Mouse (Mus musculus) liver, postnatal 0 days (tissue): ENCODE results near the gene Phxr2. TPM values are rescaled to one million over a fixed set of nuclear protein-coding genes. Genes with fewer than 3 reads are reported as not detected.

Source experiments
- ATAC-seq: fragments of 200-750 bp; cut with Nextera tagmentation; 2 replicates; pipeline ENCODE4 v1.8.0; 2017; ENCODE audit warnings: mild to moderate bottlenecking, moderate library complexity
- DNase-seq: peaks from one replicate; pipeline ENCODE4 v3.0.0-alpha.2; 2016
- H3K27ac ChIP-seq: fragments of 300-500 bp; sonication (generic); 2 replicates; pipeline ENCODE4 v1.5.1; 2014; ENCODE audit warnings: antibody characterized with exemption, moderate library complexity, mild to moderate bottlenecking, low read depth
- H3K27me3 ChIP-seq: fragments of 300-500 bp; sonication (generic); 2 replicates; pipeline ENCODE4 v1.6.1; 2014; ENCODE audit warnings: low read length, control low read depth, mixed read lengths; ENCODE audit not compliant: insufficient read depth
- H3K36me3 ChIP-seq: fragments of 300-500 bp; sonication (generic); replicated peaks from 2 replicates; pipeline ENCODE4 v1.6.1; 2014; ENCODE audit warnings: mild to moderate bottlenecking, control low read depth, low read length, moderate library complexity, mixed read lengths; ENCODE audit not compliant: insufficient read depth
- H3K4me1 ChIP-seq: fragments of 300-500 bp; sonication (generic); 2 replicates; pipeline ENCODE4 v1.6.1; 2014; ENCODE audit warnings: antibody characterized with exemption, mild to moderate bottlenecking, control low read depth; ENCODE audit not compliant: insufficient read depth
- H3K4me2 ChIP-seq: fragments of 300-500 bp; sonication (generic); 2 replicates; pipeline ENCODE4 v1.6.1; 2014; ENCODE audit warnings: low read depth, mild to moderate bottlenecking, low read length, moderate library complexity, mixed read lengths
- H3K4me3 ChIP-seq: fragments of 300-500 bp; sonication (generic); 2 replicates; pipeline ENCODE4 v1.5.1; 2014; ENCODE audit warnings: low read depth, low read length
- H3K9ac ChIP-seq: fragments of 300-500 bp; sonication (generic); replicated peaks from 2 replicates; pipeline ENCODE4 v1.6.1; 2014; ENCODE audit warnings: mild to moderate bottlenecking, moderate library complexity
- H3K9me3 ChIP-seq: fragments of 300-500 bp; sonication (generic); 2 replicates; pipeline ENCODE4 v1.6.1; 2016; ENCODE audit warnings: mild to moderate bottlenecking, control low read depth, low read length, mixed read lengths
- CTCF ChIP-seq: sonication (generic); IDR thresholded peaks from 2 replicates; pipeline ENCODE4 v1.5.1; 2016; ENCODE audit warnings: antibody characterized with exemption, low read depth
- EP300 ChIP-seq: IDR thresholded peaks from 2 replicates; pipeline ENCODE4 v1.6.1; 2016; ENCODE audit warnings: antibody characterized with exemption, low read depth, mild to moderate bottlenecking
- WGBS: fragments of 180-500 bp; shearing (Covaris S2); extraction: QIAGEN DNeasy Blood & Tissue Kit; methylation state at CpG from one replicate; pipeline ENCODE4 v1.1.7; 2014; ENCODE audit not compliant: insufficient replicate concordance; 5-methylcytosine and 5-hydroxymethylcytosine counted together
- polyA plus RNA-seq: library from polyadenylated mRNA; unstranded; fragments of >200 nt; fragmentation: Nextera tagmentation; extraction: Ambion mirVana; gene quantifications from 2 replicates; pipeline ENCODE4 v1.2.1, GENCODE M21; 2015

Phxr2 gene
- polyA plus RNA-seq, 1 experiment from 2014 or later = not detected

DNA sequence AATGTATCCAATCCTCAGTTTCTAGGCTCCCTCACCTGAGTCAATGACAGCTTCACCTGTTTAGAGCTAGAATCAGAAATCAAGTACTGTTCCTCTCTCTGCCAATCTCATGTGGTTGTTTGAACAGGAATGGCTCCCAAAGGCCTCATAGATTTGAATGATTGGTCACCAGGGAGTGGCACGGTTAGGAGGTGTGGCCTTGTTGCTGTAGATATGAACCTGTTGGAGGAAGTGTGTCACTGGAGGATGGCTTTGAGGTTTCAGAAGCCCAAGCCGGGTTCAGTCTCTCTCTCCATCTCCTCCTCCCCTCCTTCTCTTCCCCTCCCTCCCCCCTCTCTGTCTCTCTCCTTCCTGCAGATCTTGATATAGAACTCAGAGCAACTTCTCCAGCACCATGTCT is 47.5 kb downstream of the Phxr2 start:
- Histone ChIP-seq H3K27me3 (no peaks in the 10 kb centered on the region), H3K9ac (no peak overlapping the region), H3K4me3 (no peak overlapping the region), H3K9me3 (no peaks in the 10 kb centered on the region), H3K27ac (no peak overlapping the region), H3K36me3 (no peaks in the 10 kb centered on the region), H3K4me1 (no peaks in the 10 kb centered on the region), H3K4me2 (no peak overlapping the region)
- TF ChIP-seq EP300 (no peak), CTCF (no peak)
- ATAC-seq (no peak), DNase-seq (no peak)
- WGBS = 53% methylated on average over 2 of the region's 2 CpGs

DNA sequence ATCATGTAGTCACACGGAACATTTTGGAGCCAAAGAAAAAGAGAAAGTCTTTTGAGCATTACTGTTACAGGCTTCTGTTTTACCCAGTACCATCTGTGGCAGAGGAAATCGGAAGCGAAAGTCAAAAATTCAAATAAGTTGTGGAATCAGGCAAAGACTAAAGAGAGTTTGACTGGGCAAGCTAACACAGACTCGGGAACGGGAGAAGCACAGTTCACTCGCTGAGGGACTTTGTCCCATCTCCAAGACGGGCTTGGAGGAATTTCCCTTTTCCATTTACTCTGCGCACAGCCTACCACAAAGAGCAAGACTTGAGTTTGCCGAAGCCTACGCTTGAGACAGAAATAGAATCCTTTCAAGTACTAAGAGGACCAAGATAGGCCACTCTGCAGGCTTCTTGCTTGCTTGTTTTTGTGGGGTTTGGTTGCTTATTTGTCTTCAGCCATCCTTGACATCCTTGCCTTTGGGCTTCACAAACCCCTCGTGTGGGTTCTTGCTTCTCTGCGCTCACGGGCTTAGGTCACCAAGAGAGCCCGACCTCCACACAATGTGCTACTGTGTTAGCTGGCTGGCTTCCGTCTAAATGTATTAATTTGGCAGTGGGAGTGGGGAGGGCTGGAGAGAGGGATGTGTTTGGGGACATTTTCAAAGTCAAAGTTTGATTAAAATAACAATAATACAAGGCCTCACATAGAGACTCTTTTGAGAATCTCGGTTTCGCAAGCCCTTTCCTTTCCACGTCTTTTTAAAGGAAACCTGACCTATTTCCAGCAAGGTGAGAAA is 49.8 kb downstream of the Phxr2 start:
- Histone ChIP-seq H3K4me3 (no peak overlapping the region), H3K4me1 (no peaks in the 10 kb centered on the region), H3K9ac (no peak overlapping the region), H3K27me3 (no peaks in the 10 kb centered on the region), H3K9me3 (no peaks in the 10 kb centered on the region), H3K27ac (no peak overlapping the region), H3K36me3 (no peaks in the 10 kb centered on the region), H3K4me2 (no peak overlapping the region)
- TF ChIP-seq EP300 (no peak), CTCF (no peak)
- DNase-seq (no peak), ATAC-seq (no peak)
- 85% methylated on average over 18 of the region's 18 CpGs for WGBS

Other genes with a start within 250 kb of the Phxr2 start
- 33.3 and 37.0 TPM in 2 replicates for gene Atp2b1, start 211.9 kb downstream of the Phxr2 start, polyA plus RNA-seq
- gene Poc1b, start 19.3 kb downstream of the Phxr2 start, polyA plus RNA-seq = 3.9 TPM in 2 replicates
- 2.2 and 2.6 TPM in 2 replicates for gene Galnt4, start 18.2 kb downstream of the Phxr2 start, polyA plus RNA-seq
- gene Dusp6, start 136.9 kb upstream of the Phxr2 start, polyA plus RNA-seq = 15.4 and 16.8 TPM in 2 replicates